Mouse (Mus musculus) forebrain, embryonic 12.5 days (tissue): ENCODE measurements around the gene Rpl39l. TPM values are rescaled to one million over a fixed set of nuclear protein-coding genes. Genes with fewer than 3 reads are reported as not detected.
"Not testable (repeated sequence)": the region's sequence is repeated elsewhere in the genome, so short reads cannot be mapped to it uniquely, and the experiment has no call there.

Source experiments
- ATAC-seq: fragments of 200-750 bp; cut with Nextera tagmentation; 2 replicates; pipeline ENCODE4 v1.8.0; 2017; ENCODE audit warnings: moderate TSS enrichment; ENCODE audit not compliant: low FRiP score
- H3K27ac ChIP-seq: fragments of 300-500 bp; sonication (generic); 2 replicates; pipeline ENCODE4 v1.5.1; 2016; ENCODE audit warnings: mild to moderate bottlenecking
- H3K27me3 ChIP-seq: fragments of 300-500 bp; sonication (generic); 2 replicates; pipeline ENCODE4 v1.6.1; 2016; ENCODE audit warnings: mild to moderate bottlenecking
- H3K36me3 ChIP-seq: fragments of 300-500 bp; sonication (generic); replicated peaks from 2 replicates; pipeline ENCODE4 v1.6.1; 2016; ENCODE audit warnings: mild to moderate bottlenecking
- H3K4me1 ChIP-seq: fragments of 300-500 bp; sonication (generic); 2 replicates; pipeline ENCODE4 v1.6.1; 2016
- H3K4me2 ChIP-seq: fragments of 300-500 bp; sonication (generic); 2 replicates; pipeline ENCODE4 v1.6.1; 2016; ENCODE audit warnings: mild to moderate bottlenecking, moderate library complexity
- H3K4me3 ChIP-seq: fragments of 300-500 bp; sonication (generic); replicated peaks from 2 replicates; pipeline ENCODE4 v1.5.1; 2016; ENCODE audit warnings: mild to moderate bottlenecking
- H3K9ac ChIP-seq: fragments of 300-500 bp; sonication (generic); 2 replicates; pipeline ENCODE4 v1.6.1; 2016; ENCODE audit warnings: mild to moderate bottlenecking
- H3K9me3 ChIP-seq: fragments of 300-500 bp; sonication (generic); 2 replicates; pipeline ENCODE4 v1.6.1; 2016
- WGBS: fragments of 180-500 bp; shearing (Covaris S2); methylation state at CpG from one replicate; pipeline ENCODE4 v1.1.7; 2016; 5-methylcytosine and 5-hydroxymethylcytosine counted together
- polyA plus RNA-seq: library from polyadenylated mRNA; unstranded; fragments of >200 nt; fragmentation: Nextera tagmentation; extraction: Ambion mirVana; gene quantifications from 2 replicates; pipeline ENCODE4 v1.2.1, GENCODE M21; 2016

Gene Rpl39l
- 0.41 and 0.60 TPM in 2 replicates for polyA plus RNA-seq

DNA sequence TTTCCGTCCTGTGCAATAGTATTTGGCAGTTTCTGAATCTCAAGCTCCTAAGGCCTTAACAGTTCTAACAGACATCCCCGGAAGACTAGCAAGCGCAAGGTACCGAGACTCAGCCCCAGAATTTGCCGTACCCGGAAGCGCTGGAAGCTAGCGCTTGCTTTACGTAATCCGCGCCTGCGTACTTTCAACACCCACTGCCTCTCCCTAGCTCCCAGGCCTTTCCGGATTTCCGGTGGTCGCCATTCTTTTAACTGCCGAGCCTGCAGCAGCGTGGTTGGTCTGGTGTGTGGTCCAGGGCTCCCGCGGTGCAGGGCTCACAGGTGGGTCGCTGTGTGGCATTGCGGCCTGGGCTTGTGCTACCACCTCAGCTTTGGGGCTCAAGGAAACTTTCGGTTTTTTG, at the start of gene Rpl39l:
Rpl39l (plus strand) TSS at position 222 of the 400 bp plus-strand sequence.
- no peak for ATAC-seq
- 88% methylated on average over 22 of the region's 22 CpGs for WGBS
- H3K9me3 ChIP-seq: no peaks in the 10 kb centered on the region

DNA sequence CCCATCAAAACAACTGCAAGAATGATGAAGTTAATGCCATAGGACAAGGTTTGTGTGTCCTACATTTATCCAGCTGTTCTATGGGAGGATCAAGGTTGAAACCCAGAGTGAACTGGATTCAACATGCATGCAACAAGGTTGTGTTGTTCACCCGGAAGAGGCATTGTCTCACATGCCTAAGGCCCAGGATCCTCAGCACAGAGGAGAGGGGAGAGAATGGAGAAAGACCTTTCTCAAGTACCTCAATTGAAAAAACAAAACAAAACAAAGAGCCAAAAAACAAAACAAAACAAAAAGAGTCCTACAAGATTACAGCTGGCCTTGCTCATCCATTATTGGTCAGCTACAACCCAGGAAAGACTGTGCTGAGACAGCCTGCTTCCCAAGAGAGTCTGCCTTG, 42.4 kb upstream of the Rpl39l start:
- Histone ChIP-seq H3K9ac (no peak overlapping the region), H3K27ac (no peak overlapping the region), H3K4me2 (no peak overlapping the region), H3K9me3 (peaks cover 3% of the 10 kb centered on the region; the same call in 1 of the 2 replicates), H3K36me3 (no peaks in the 10 kb centered on the region), H3K4me1 (no peaks in the 10 kb centered on the region), H3K4me3 (no peak overlapping the region), H3K27me3 (no peaks in the 10 kb centered on the region)
- WGBS: 83% methylated on average over 1 of the region's 1 CpGs
- ATAC-seq: no peak

More for the DNA sequence above, at the start of gene Rpl39l:
- Histone ChIP-seq H3K27me3 (no peaks in the 10 kb centered on the region), H3K36me3 (no peaks in the 10 kb centered on the region), H3K9ac (no peak within 1 kb of the TSS), H3K4me1 (no peaks in the 10 kb centered on the region), H3K4me2 (no peak within 1 kb of the TSS), H3K27ac (no peak within 1 kb of the TSS), H3K4me3 (no peak within 1 kb of the TSS)

DNA sequence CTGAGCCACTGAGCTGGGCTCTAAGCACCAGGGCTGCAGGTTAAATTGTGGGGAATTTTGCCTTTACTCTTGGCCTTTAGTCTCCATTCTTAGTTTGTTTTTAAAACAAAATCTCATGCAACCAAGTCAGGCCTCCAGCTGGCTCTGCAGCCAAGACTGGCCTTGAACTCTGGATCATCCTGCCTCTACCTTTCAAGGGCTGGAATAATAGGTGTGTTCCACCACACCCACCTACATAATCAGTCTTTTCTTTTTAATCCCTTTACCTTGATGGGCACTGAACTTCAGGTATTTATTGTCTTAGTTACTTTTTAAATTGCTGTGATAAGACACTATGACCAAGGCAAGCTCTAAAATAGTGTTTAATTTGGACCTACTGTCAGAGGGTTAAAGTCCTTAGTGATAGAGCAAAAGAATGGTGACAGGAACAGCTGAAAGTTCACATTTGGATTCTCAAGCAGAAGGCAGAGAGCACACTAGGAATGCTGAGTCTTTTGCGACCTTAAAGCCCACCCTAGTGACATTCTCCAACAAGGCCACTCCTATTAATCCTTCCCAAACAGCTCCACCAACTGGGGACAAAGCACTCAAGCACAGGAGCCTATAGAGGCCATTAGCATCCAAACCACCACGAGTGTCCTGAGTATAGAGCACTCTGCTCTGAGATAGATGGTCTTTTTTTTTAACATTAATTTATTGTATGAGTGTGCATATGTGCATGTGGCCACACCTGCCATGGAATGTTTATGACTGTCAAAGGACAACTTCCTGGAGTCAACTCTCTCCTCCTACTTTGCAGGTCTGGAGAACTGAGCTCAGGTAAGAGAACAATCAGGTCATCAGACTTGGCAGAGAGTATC, 40.7 kb upstream of the Rpl39l start:
- H3K4me2 ChIP-seq: no peak overlapping the region
- no peak overlapping the region for H3K27ac ChIP-seq
- no peak overlapping the region for H3K4me3 ChIP-seq
- H3K27me3 ChIP-seq: no peaks in the 10 kb centered on the region
- H3K36me3 ChIP-seq: no peaks in the 10 kb centered on the region
- H3K4me1 ChIP-seq: no peaks in the 10 kb centered on the region
- 70% methylated on average over 2 of the region's 2 CpGs for WGBS
- H3K9ac ChIP-seq: no peak overlapping the region
- H3K9me3 ChIP-seq: no peaks in the 10 kb centered on the region
- no peak for ATAC-seq

DNA sequence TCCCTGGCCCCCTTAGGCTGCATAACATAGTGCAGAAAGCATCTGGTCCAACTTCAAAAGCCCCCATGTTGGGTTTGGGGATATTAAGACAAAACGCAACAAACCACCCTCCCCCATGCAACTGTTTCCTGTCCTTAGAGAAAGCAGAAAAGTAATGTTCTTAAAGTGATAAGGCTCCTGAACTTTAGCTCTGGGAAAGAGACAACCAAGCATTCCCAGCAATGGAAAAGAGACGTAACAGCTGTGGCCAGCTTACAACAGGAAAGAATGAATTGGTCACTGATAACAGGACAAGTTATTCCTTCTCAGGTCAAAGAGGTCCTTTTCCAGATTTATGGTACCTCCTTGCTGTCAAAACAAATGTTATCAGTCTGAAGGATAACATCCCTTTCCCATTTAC, 26.9 kb upstream of the Rpl39l start:
- 92% methylated on average over 2 of the region's 2 CpGs for WGBS
- no peak overlapping the region for H3K9ac ChIP-seq

DNA sequence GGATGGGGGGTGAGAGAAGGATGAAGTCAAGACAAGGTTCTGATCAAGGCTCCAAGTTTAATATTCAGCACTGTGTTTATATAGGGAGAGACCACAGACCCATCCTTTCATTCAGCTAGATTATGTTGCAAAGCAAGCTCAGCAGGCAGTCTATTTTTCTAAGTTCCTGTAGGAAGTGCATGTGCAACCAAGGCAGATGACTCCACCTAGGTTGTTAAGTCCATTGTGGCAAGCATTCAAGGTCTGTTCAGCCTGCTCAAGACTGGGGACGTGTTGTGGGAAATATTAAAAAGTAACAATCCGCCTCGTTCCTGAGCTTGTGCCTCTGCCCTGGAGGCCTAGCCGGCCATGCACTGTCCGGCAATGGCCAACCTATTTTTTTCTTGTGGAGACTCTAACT, 22.6 kb upstream of the Rpl39l start:
- H3K9me3 ChIP-seq: no peaks in the 10 kb centered on the region
- H3K9ac ChIP-seq: no peak overlapping the region
- no peak for ATAC-seq
- no peaks in the 10 kb centered on the region for H3K27me3 ChIP-seq
- WGBS: 86% methylated on average over 5 of the region's 5 CpGs
- no peaks in the 10 kb centered on the region for H3K36me3 ChIP-seq
- H3K4me3 ChIP-seq: no peak overlapping the region
- no peak overlapping the region for H3K27ac ChIP-seq
- no peaks in the 10 kb centered on the region for H3K4me1 ChIP-seq
- H3K4me2 ChIP-seq: no peak overlapping the region

More for the DNA sequence above, 26.9 kb upstream of the Rpl39l start:
- H3K27me3 ChIP-seq: no peaks in the 10 kb centered on the region
- H3K9me3 ChIP-seq: no peaks in the 10 kb centered on the region
- no peak for ATAC-seq
- H3K4me1 ChIP-seq: no peaks in the 10 kb centered on the region
- H3K27ac ChIP-seq: no peak overlapping the region
- no peak overlapping the region for H3K4me2 ChIP-seq
- H3K36me3 ChIP-seq: no peaks in the 10 kb centered on the region
- H3K4me3 ChIP-seq: no peak overlapping the region

DNA sequence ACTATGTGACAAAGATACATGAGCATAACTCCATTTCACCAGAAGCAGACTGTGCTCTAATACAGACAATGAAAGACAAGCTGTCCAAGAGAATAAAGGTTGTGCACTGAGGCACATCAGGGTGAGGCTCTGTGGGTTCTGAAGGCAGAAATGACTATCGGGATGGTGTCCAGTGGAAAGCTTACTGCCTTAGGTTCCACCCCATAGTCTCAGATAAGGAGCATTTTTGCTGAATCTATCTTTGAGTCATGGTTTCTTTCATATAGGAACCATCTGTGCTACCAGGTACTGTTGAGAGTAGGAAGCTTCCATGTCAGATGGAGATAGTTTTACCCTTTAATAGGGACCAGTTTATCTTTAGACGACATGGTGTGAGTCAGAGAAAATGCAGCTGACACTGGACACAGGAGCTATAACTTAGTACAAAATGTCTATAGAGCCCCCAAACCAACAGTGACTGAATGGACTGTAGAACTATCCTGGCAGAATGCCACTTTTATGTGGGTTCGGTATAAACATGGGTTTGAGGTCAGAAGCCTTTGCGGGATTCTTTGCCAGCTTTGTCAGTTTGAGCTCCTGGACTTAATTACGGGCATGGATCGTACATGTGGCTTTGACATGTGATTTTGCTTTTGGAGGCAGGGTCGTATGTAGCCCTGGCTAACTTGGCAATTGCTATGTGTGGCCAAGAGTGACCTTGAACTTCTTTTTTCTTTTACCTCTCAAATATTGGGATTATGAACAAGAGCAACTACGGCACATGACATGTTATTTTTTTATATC, 712 bp upstream of the Rpl39l start:
- no peak overlapping the region for H3K27ac ChIP-seq
- H3K27me3 ChIP-seq: no peaks in the 10 kb centered on the region
- no peak overlapping the region for H3K4me3 ChIP-seq
- no peak overlapping the region for H3K4me2 ChIP-seq
- no peaks in the 10 kb centered on the region for H3K4me1 ChIP-seq
- no peak for ATAC-seq
- H3K9ac ChIP-seq: no peak overlapping the region
- no peaks in the 10 kb centered on the region for H3K36me3 ChIP-seq
- 90% methylated on average over 8 of the region's 8 CpGs for WGBS
- H3K9me3 ChIP-seq: no peaks in the 10 kb centered on the region

DNA sequence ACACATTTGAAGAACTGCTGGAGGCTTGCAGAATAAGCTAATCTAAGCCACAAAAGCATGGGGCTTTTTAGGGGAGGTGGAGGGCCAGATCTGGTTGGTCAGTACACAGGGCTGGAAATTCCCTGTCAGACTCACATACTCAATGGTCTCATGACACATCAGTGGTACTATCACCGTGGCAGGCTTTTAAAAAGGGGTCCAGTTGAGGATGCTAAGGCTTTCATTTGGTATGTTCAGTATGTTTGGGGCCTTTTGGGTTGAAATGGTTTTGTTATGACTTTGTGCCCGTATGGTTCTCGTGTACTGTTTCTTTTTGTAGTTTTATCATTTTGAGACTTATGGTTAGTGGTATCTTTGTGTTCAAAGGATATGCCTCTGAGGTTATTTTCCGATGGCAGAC, 1.2 kb downstream of the Rpl39l start:
- no peak overlapping the region for H3K9ac ChIP-seq
- H3K4me1 ChIP-seq: no peaks in the 10 kb centered on the region
- no peaks in the 10 kb centered on the region for H3K9me3 ChIP-seq
- 88% methylated on average over 4 of the region's 4 CpGs for WGBS
- no peak overlapping the region for H3K27ac ChIP-seq
- no peak for ATAC-seq
- no peak overlapping the region for H3K4me2 ChIP-seq
- H3K4me3 ChIP-seq: no peak overlapping the region
- H3K36me3 ChIP-seq: no peaks in the 10 kb centered on the region
- no peaks in the 10 kb centered on the region for H3K27me3 ChIP-seq

DNA sequence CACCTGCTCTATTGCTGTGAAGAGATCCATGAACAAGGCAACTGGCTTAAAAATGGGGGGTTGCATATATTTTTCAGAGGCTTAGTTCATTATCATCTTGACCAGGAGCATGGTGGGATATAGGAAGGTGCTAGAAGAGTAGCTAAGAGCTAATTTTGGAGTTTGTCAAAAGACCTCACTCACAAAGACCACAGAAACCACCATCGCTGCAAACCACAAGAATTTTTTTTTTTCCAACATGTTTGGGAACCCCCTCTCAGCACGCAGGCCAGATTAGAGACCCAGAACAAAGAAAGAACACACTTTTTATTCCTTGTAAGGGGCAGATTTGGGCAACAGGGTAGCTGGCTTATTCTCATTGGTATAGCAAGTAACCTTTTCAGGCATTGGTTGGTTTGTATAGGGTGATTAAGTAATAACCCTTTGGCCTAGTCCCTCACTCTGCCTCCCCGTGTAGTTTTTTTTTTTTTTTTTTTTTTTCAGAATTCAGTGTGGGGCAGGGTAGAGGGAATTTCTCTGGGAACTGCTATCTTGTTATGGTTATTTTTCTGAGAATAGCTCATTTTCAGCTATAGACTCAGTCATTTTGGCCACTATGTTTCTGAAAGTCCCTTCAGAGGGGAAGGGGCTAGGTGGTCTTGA, 2.3 kb downstream of the Rpl39l start:
- no peaks in the 10 kb centered on the region for H3K4me1 ChIP-seq

DNA sequence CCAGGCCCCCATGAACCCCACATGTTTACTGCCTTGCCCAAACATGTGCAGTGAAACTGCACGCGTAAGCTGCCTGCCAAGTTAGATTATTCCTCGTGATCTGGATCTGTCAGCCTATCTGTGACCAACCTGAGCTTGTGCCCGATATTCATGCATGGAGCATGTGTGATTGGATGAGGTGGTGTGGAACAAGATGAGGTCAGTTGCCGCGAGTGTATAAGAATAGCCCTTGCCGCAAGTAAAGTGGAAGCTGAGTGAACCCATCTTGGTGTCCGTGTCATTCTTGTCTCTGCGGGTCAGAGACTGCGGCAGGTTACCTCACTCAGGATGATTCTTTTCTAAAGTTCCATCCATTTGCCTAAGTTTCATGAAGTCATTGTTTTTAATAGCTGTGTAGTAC, 17.4 kb downstream of the Rpl39l start:
- 95% methylated on average over 10 of the region's 10 CpGs for WGBS
- not testable (repeated sequence) for H3K27me3 ChIP-seq, H3K4me3 ChIP-seq, H3K4me2 ChIP-seq, ATAC-seq, H3K27ac ChIP-seq, H3K9ac ChIP-seq, H3K36me3 ChIP-seq, H3K4me1 ChIP-seq
- H3K9me3 ChIP-seq: peaks cover 44% of the 10 kb centered on the region

More for the DNA sequence above, 2.3 kb downstream of the Rpl39l start:
- no peak overlapping the region for H3K4me2 ChIP-seq
- 93% methylated on average over 3 of the region's 3 CpGs for WGBS
- no peaks in the 10 kb centered on the region for H3K36me3 ChIP-seq
- no peak overlapping the region for H3K27ac ChIP-seq
- no peak overlapping the region for H3K4me3 ChIP-seq
- no peak for ATAC-seq
- no peak overlapping the region for H3K9ac ChIP-seq
- H3K9me3 ChIP-seq: 0 out of 2 replicates have a peak, but pooled peaks cover under 1% of the 10 kb centered on the region
- no peaks in the 10 kb centered on the region for H3K27me3 ChIP-seq

DNA sequence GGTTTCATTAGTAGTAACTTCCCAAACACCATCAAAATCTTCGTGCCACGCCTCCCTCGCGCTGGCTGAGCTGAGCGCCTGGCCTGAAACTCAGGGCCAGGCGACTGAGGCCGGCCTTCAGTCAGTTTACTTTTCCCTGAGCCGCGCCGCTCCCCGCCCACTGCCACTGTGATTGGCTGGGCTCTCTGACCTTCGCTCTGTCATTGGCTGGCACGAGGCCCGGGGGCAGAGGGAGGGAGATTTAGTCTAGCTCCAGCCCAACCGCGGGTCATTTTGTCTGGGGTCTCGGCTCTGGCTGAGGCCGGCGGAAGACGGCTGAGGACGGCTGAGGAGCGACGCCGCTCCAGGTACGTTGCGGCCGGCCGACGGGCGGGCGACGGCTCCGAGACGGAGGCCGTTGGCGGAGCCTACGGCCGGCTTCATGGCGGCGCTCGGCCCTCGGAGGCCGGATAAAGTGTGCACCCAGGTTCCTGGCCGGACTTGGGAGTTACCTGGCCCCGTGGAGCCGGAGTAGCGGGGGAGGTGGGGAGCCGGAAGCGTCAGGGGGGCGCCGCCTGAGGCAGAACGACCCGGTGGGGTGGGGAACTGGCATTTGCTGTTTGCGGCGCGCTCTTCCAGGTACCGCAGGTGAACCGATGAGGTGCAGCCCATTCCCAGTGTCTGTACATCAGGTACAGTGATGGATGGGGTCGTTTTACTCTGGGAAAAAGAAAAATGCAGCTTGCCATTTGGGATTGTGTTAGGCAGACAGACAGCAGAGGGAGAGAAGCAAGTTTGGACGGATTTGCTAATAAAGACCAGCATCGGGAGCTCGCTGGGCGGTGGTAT, 22.9 kb downstream of the Rpl39l start, which contains the start of gene Atf7ip2:
Atf7ip2 (plus strand) TSS at position 34 of the 828 bp plus-strand sequence.
- ATAC-seq: peak; percentile 100
- Histone ChIP-seq H3K27ac (no peak within 1 kb of the TSS), H3K9me3 (peaks cover 3% of the 10 kb centered on the region; the same call in 1 of the 2 replicates), H3K4me2 (peak within 1 kb of the TSS; percentile 100), H3K36me3 (no peaks in the 10 kb centered on the region), H3K9ac (peak within 1 kb of the TSS; percentile 57), H3K4me1 (peaks cover 6% of the 10 kb centered on the region), H3K27me3 (peaks cover 8% of the 10 kb centered on the region; the same call in 1 of the 2 replicates), H3K4me3 (peak within 1 kb of the TSS; percentile 56)
- under 1% methylated on average over 62 of the region's 63 CpGs for WGBS

DNA sequence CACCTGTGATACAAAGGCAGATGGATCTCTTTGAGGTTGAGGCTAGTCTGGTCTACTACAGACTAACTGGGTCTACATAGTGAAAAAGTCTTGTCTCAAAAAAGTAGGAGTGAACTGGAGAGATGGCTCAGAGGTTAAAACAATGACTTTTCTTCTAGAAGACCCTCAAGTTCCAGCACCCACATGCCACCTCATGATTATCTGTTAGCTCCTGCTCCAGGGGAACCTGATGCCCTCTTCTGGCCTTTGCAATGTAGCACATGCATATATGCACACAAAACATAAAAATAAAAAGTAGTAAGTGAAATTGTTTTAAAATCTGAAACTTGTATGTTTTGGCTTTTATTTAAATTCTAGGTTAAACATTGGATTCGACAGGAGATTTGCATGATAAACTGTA, 38.8 kb downstream of the Rpl39l start:
- Histone ChIP-seq H3K4me2 (no peak overlapping the region), H3K9me3 (no peaks in the 10 kb centered on the region), H3K27ac (no peak overlapping the region), H3K9ac (no peak overlapping the region), H3K27me3 (no peaks in the 10 kb centered on the region), H3K36me3 (no peaks in the 10 kb centered on the region), H3K4me1 (no peaks in the 10 kb centered on the region), H3K4me3 (no peak overlapping the region)
- whole genome bisulfite sequencing: 79% methylated on average over 1 of the region's 1 CpGs
- no peak for ATAC-seq
